Mouse (Mus musculus): ENCODE measurements around the gene Ten1.

GRCm38 (mm10) chr11:116194619-116195018 is 4.0 kb upstream of the Ten1 start:
- TF ChIP-seq POLR2A (IDR thresholded peaks at IDR 0.05; ENCODE audit: insufficient read depth, low read depth, low read length) (no peak), CTCF (IDR thresholded peaks at IDR 0.05; ENCODE audit: insufficient read depth, low read depth, low read length) (no peak)

Data from olfactory bulb, adult 2 months (tissue).